Mouse (Mus musculus): Measurements from ENCODE around the gene Sergef.

Sergef gene

DNA sequence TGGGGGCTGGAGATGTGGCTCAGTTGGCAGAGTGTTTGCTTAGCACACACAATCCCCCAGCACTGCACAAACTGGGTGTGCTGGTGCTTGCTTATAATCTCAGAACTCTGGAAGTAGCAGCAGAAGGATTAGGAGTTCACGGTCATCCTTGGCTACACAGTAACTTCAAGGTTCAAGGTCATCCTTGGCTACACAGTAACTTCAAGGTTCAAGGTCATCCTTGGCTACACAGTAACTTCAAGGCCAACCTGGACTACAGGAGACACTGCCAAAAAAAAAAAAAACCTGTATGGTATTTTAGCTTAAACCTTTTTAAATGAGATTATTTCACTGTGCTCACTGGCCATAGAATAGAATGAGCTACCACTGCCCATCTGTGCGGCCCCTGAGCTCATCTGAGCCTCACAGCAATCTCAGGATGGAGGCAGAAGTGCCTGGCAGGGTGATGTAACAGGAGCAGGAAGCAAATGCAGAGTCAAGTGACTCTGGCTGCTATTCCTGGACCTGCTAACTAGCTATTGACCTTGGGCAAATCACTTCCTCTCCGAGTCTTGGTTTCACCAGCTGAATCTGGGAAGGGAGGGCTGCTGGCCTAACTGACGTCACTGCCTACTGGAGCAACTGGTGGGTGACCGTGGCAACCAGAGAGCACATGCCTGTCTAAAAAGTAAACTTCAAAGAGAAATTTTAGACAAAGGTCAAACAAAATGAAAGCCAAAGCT, 24.2 kb downstream of the Sergef start:
- DNase-seq: no peak

DNA sequence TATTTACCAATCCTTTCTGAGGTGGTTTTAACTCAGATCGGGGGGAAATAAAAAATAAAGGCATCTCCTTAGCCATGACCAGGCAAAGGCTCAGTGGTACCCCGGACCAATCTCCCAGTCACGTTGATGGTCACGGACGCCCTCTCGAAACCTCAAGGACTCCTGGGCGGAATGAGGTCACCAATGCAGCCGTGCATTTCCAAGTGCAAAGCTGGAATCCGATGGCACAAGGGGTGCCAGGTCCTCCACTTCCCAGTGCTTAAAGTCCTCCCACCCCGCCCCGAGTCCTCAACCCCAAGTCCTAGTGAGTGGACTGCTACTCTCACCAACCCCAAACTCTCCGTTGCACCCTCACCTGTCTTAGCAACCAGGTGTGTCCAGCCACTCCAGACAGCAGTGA, 25.3 kb downstream of the Sergef start:
- no peak for DNase-seq

DNA sequence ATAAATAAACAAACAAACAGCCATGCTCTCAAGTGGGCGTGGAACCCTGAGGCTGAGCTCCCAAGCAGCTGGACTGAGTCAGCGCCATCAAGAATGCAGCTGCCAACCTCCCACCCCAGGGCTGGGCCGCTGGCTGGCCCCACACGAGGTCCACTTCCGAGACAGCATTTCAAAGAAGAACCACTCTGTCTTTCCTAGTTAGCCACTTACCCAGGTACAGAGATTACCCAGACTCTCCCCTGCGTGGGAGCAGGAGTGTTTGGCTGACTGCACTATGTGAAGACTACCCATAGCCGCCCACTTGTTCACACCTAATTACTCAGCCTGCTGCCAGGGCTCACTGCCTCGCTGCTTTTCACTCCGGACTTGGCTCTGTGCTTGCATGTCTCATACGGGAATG, 26.5 kb downstream of the Sergef start:
- DNase-seq: no peak

DNA sequence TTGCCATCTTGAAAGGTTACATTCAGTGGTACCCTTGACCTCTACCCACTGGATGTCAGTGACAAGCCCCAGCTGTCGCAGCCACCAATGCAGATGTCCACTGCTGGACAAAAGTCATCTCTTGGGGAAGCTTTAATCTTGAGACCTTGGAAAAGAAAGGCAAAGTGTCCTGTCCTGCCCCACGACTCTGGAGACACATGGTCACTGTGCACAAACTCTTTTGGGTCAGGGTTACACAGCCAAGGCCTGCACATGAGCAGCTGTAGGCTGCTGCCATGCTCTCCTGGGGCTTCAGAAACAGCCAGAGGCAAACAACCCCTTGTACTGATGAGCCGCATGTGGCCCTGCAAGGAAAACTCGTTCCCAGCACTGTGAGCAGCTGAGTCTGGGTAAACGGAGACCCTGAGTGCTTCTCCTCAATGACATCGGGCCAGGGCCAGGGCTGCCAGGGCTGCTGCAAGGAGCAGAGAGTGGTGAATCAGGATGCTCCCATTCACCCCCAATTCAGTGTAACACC, 27.1 kb downstream of the Sergef start:
- no peak for DNase-seq

DNA sequence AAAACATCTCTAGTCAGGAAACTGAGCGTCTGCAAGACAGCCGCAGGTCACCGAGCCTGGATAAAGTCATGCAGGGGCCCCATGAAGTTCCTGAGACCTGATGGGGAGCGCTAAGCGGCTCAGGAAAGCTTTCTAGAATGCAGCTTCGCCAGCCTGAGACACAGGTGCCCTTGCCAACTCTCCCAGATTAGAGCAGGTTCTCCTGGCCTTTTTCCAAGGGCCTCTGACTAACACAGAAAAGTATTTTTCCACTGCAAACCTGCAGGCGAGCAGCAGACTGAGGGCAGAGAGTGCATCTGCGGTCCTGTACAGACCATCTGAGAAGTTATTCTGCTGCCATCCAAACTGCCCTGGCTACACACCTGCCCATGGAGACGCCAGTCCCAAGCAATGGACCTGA, 27.6 kb downstream of the Sergef start:
- no peak for DNase-seq

DNA sequence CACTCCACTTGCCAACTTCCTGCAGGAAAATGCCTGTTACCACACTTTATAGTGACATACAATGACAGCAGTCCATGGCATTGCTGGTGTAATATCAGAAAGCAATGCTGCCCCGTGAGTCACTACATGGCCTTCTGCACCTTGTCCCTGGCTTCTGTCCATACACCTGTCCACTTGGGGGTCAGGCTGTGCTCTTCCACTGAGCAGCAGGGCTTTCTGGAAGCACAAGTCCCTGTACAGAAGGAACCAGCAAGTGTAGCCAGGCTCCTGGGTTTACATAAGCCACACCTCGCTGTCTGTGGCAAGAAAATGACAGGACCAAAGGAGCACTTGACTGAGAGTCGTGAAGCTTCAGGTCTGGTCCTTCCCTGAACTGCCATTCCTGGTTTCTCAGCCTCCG, 30.3 kb downstream of the Sergef start:
- no peak for DNase-seq

DNA sequence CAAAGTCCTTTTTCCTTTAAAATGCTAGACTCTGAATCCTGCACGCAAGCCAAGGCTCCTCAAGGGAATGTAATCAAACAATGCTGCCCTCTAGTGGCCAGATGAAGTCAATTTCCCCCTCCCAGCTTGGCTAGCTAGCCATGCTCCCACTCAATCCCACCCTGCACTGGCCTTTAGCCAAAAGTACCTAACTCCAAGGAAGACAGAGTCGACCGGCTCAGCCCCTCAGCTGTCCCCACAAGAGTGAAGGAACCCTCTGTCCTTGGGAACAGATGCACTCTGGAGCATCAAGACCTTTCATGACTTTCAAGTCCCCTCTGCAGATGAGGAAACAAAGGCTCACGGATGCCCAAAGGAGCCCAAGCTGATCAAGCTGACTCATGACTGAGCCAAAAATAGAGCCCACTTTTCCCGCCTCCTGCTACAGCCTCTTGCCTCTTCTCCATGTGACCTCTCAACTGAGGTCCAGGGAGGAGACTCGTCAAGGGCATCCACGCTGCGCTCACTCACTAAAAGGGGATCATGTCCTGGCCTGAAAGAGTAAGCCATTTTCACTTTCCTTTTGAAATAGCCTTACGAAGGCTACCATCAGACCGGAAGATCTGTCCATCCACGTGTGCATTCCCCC, 32.1 kb downstream of the Sergef start:
- peak; percentile 68 for DNase-seq

DNA sequence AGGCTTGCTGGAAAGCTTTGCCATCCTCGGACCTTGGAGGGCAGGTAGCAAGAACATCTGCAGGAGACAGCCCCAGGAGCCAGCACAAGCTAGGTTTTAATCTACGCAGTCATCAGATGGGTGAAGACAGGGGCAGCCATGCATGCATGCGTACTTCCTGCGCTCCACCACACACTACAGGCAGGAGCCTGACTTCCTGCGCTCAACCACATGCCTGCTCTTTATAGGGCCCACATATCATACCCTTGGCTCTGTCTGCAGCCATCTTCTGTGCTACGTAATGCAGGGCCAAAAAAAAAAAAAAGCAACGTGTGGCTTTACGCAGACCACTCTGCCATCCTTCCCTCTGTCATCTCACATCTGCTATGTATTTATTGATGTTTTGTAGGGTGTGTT, 32.6 kb downstream of the Sergef start:
- DNase-seq: no peak

DNA sequence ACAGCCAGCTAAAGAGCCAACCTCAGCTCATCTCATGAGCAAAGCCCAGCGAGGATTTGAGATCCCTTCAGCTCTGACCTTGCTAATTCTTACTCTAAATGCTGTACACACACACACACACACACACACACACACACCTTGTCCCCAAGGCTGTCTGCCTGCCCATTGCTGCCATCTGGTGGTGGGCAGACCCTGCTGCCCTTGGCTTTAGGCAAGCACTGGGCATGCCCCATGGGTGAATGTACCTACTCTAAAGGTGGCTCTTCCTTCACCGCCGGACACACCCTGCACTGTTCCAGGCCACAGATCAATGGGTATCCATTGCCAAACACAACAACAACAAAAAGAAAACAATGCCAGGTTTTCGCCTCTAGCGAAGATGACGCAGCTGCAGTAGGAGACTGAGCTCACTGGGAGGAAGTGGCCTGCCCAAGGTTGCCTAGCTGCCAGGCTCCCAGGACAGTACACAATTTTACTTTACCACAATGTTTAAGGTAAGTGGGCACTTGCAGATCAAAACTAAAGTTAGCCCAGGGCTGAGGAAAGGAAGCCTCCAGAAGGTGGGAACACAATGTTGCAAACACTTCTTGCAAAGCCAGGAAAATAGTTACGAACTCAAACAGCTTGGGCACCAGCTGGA, 33.1 kb downstream of the Sergef start:
- DNase-seq: peak; percentile 84

DNA sequence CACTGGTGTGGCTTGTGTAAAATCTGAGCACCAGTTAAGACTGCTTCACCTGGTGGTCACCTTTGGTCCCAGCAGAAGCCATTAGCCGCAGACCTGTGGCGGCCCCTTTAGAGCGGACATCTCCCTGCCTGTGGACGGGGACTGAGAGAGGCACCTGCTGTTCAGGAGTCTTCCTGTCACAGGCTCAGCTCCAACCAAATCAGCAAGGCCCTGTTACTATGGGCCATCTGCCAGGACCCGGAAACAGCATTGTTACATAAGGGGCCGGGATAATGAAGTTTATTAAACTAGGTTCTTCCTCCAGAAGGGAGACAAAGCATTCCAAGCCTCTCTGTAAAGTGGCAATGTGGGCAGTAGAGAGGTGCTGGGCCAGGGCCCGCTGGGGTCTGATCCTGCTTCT, 36.6 kb downstream of the Sergef start:
- DNase-seq: no peak

DNA sequence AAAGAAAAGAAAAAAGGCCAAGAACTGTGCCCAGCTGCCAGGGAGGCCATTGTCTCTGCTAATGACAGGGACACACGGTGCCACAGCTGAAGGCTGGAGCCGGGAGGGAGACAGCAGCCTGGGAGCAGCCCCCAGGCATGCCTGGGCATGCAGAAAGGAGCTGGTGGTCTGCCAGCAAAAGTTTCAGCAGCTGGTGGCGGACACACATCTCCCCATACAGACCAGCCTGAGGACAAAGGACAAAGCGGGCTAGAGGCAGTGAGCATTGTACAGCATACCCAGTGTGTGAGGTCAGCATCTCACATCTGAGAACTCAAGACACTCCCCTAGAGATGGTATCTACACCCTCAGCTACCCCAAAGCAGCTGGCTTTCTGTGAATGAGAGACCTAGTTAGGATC, 37.5 kb downstream of the Sergef start:
- DNase-seq: no peak

DNA sequence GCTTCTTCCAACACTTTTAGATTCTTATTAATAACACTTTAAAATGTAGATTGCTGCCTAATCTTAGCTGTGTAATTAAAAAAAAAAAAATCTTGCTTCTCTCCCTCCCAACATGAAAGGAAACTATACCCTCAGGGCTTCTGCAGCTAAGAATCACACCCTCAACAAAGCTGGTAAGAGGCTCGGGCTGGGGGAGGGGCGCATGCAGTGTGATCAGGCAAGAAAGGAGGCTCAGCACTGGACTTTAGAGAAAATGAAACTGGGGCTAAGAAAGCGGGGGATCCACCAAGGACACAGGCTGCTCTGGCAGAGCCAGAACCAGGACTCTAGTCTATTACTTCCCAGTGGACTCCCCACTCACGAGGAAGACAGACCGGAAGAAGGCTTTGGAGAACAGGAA, 38.5 kb downstream of the Sergef start:
- no peak for DNase-seq

DNA sequence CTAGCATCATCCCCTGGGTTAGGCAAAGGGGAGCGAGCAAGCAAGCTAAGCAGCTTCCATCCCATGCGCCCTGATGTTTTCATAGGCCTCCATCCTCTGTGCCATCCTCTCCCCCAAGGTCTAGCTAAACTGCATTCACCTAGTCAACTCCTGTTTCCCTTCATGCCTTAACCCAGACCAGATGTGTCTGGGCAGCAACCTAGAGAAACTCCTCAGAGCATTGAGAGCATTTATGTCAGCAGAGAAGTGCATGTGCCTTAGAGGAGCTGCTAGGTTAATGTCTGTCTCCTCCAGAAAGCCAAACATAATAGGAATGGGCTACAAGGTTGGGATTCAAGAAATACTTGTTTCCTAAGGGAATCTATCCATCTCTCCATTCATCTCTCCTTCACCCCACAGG, 42.6 kb downstream of the Sergef start:
- no peak for DNase-seq

DNA sequence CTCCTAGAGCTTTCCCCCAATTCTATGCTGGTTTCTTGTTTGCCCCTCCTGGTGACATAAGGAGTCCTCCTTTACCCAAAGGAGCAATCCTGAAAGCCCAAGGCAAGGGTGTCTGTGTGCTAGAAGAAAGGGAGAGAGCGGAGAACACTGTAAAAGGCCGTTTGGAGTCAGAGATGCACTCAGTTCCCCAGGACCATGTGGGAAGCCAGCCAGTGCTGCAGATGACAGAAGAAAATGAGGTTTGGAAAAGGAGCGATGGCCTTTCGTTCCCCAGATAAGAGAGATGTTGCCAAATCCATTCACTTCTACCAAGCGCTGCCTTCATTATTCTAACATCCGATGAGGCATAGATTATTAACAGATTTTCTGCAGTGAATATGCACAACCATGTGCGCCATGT, 48.1 kb downstream of the Sergef start:
- no peak for DNase-seq

DNA sequence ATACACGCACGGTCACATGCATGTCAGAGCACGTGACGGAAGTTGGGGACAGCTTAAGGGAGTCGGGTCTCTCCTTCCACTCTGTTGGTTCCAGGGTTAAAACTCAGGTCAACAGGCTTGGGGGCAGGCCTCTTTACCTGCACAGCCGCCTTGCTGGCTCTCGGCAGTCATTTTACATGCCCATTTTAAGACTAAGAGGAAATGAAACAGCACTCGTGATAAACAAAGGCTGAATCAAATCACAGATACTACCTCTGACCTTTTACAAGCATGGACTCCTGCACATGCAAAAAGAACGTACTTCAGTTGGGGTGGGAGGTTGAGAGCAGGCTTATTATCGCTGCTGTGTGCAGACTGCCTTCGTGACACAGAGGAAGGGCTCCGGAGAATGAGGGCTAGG, 50.4 kb downstream of the Sergef start:
- DNase-seq: no peak

DNA sequence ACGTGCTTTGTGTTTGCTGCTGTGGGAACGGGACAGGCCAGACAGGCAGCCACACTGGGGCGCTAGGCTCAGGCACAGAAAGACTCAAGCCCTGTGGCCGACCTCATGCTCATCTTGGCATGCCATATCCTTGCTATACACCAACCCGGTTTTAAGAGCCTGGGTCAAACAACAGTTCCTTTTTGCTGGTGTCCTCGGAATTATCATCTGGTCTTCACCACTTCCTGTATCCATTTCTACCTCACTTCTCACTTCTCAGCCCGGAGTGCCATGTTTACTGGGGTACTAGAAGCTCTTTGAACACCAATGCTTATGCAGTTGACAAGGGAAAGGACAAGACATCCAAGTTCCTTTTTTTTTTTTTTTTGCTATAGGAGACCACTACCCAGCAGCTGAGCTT, 51.6 kb downstream of the Sergef start:
- DNase-seq: no peak

DNA sequence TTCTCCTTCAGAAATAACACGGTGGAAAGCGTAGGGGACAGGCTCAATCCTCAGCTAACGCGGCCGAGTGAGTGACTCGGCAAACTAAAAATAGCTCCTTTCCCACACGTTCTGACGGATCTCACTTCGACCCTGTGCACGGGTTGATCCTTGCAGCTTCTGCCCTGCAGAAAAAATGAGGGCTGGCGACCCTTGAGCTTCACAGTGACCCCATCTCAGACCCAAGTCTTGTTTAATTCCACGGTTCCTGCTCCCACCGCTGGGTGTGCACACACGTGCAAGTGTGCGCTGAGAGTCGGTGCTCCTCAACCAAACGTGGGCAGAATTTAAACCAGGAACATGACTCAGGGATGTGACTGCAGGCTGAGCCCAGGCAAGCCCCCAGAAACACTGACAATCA, 52.1 kb downstream of the Sergef start:
- DNase-seq: no peak

DNA sequence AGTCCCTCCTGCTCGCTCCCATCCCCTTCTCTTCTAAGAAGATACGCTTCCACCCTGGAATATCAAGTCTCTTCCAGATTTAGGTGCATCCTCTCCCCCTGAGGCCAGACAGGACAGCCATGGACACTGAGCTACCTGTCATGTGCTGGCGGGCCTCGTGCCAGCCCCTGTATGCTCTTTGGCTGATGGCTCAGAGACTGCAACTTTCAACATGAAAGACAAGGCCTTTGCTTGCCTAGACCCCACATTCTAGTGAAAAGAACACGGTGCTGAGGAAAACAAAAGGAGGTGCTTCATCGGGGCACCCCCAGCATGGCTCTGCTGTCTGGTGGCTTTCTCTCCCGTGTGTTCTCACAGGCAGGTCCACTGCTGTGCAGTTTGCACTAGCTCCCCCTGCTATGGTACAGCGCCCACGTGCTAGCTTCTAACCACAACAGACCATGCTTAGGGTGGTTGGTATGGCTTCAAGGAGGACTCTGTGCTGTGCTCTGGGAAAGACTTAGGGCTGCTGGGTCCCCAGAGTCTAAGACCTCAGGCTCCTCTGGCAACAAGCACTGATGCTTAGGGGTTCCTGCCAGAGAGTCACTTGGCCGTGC, 52.9 kb downstream of the Sergef start:
- DNase-seq: no peak

DNA sequence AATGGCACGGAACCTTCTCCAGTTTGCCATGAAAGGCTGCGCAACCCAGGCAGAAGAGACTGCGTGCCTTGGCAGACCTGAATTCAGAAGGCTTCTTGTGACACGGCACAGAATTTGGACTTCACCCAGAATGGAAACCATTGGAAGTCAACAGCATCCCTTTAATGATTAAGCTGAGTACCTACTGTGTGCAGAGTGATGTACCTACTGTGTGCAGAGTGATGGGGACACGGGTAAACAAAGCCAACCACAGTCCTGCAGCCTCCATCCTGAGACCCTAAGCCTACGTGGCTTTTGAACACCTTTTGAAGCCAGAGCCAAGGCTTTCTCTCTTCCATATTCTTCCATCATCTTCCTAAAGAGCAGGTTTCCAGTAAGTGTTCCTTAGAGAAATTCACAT, 56.9 kb downstream of the Sergef start:
- DNase-seq: no peak

DNA sequence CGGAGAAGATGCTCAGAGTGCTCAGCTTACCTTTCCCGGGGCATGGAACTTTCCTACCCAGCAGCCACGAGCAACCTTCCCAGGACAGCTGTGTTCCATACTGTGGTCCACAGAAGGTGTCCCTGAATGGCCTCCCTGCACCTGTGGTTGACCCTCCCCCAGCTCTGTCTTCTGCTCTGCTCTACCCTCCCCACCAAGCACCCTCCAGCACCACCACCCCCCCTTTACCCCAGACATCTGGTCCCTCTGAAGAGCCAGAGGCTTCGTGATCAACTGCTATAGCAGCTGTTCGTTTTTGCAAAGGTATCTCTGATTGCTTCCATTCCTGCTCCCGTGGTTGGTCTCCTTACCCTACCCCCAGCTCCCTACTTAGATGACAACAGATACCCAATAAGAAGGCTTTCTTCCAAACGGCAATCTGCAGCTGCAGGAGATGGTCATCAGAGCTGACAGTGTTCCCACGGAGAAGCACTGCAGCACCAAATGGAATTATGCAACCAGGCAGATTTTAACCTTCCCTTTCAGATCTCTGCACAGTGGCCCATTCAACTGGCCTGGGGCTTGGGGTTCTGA, 58.2 kb downstream of the Sergef start:
- no peak for DNase-seq

DNA sequence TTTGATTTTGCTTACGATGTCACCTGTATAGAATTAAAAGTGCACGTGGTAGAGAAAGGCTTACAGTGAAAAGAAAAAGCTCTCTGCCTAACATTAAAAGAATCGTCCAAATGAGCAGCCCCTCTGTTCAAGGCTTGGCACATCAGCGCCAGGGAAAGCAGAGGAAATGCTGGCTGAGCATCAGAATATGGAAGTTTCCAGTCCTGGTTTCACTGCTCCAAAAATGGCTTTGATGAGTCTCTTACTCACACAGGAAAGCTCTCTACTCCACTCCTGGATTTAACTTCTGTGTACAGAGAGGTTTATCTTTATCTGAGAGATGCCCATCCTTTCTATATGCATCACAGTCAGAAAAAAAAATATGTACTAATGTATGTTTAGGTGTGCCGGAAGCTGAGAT, 61.5 kb downstream of the Sergef start:
- no peak for DNase-seq

DNA sequence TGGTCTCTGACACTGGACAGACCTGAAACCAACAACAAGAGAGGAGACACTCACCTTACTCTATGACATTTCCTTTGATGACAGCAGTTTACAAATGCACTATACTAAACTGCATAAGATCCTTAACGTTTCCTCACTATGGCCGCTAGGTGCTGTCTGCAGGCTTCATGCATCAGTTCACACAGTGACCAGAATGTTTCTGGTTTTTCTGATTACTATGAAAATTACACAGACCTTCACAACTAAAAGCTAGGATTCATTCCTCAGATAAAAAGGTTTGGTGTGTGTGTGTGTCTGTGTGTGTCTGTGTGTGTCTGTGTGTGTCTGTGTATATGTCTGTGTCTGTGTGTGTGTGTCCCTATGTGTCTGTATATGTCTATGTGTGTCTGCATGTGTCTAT, 63.7 kb downstream of the Sergef start:
- DNase-seq: no peak

DNA sequence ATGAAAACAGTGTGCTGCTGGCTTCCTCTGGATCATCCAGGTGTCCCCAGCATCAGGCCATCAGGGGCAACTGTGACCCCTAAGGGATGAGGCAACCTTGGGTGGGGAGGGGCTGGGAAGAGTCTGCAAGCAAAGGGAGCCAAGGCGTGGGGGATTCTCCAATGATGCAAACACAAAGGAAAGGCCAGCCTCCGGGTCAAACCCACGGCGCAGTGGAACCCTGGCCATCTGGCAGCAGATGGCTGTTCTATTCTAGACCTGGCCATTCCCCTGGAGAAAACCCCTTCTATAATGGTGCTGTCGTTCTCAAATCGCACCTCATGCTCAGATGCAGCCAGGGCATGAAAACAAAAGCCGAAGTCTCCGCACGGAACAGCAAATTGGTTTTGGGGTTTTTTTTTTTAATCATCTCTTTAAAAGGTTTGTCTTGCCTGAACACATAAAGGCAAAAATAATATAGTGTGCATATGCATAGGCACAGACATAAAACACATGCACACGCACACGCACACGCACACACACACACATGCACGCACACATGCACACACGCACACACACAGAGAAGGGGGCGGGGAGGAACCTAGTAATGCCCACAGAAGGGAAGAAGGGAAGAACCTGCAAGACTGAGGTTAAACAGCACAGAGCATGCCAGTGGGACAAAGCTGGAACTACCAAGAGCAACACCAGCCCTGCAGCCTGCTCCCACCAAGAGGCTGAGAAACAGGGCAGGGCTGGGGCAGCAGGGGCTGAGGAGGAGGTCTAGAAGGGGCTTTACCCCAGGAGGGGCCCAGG, 66.6 kb downstream of the Sergef start:
- no peak for DNase-seq
